ENCODE assay signal across 9 mouse cellular contexts in the genomic region with DNA sequence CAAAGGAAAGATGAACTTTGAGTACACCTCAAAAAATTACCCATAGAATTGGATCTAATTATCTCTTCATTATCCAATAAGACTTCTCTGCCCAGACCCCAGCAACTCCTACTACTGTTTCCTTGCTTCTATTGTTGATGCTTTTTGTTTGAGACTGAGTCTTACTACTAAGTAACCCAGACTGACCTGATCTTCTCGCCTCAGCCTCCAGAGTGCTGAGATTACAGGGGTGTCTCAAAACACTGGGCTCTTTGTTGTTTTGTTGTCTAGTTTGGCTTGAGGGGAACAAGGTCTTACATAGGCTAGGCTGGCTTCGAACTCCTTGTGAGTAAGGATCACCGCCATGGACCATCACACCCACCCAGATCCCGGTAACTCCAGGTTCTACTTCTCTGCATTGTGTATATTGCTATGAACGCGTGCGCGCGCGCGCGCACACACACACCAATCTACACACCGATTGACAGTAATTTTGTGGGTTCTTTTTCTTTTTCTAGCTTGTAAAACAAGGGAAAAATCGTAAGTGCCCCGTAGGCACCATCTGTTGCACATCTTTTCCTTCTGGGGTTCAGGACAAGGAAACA. TPM values are rescaled to one million over a fixed set of nuclear protein-coding genes. Genes with fewer than 3 reads are reported as not detected.
DNase-seq lines count a peak whose midpoint lies in the region; ATAC-seq and TF ChIP-seq lines count a peak whose summit lies in the region.
"Had no signal": no experiment of that assay in that cellular context is flagged by ENCODE, and none has a peak within 500 bp of the region (broad histone marks: within the 10 kb centered on the region; RNA-seq: fewer than 3 reads in every experiment).

No protein-coding gene starts in this region.

- no peaks in the 10 kb centered on the region for H3K27me3 ChIP-seq in kidney, embryonic 14.5 days (ENCODE audit: control insufficient read depth, insufficient read depth, low read length)
- peaks cover 18% of the 10 kb centered on the region for H3K27me3 ChIP-seq in embryonic facial prominence, embryonic 10.5 days (replicated peaks; ENCODE audit: low read depth, poor library complexity, severe bottlenecking)
- no peaks in the 10 kb centered on the region for H3K27me3 ChIP-seq in intestine, embryonic 14.5 days (replicated peaks; ENCODE audit: control insufficient read depth, insufficient read depth, low read length)
- H3K27me3 ChIP-seq in myocyte (ENCODE audit: control insufficient read depth, insufficient read depth, insufficient read length), result peaks cover 23% of the 10 kb centered on the region

- H3K9ac ChIP-seq in kidney, embryonic 14.5 days (ENCODE audit: low read depth, low read length), result peak overlapping the region; percentile 61
- peak overlapping the region; percentile 57 for H3K9ac ChIP-seq in intestine, embryonic 14.5 days (ENCODE audit: low read length)

- ATAC-seq in kidney, embryonic 14.5 days (ENCODE audit: low FRiP score, low TSS enrichment), result no peak
- no peak for ATAC-seq in intestine, embryonic 14.5 days (replicated peaks; ENCODE audit: low FRiP score, low TSS enrichment, low read depth)

- H3K36me3 ChIP-seq in kidney, embryonic 14.5 days (ENCODE audit: control insufficient read depth, insufficient read depth, low read length), result no peaks in the 10 kb centered on the region
- no peaks in the 10 kb centered on the region for H3K36me3 ChIP-seq in embryonic facial prominence, embryonic 10.5 days (replicated peaks)
- no peaks in the 10 kb centered on the region for H3K36me3 ChIP-seq in intestine, embryonic 14.5 days (ENCODE audit: control insufficient read depth, insufficient read depth, low read length)
- H3K36me3 ChIP-seq in myocyte (ENCODE audit: control insufficient read depth, insufficient read depth), result no peaks in the 10 kb centered on the region

- H3K4me3 ChIP-seq in kidney, embryonic 14.5 days (ENCODE audit: low read length), result peak overlapping the region; percentile 39
- H3K4me3 ChIP-seq in embryonic facial prominence, embryonic 10.5 days, result peak overlapping the region; percentile 56
- peak overlapping the region; percentile 43 for H3K4me3 ChIP-seq in intestine, embryonic 14.5 days (ENCODE audit: low read depth, low read length)
- peak overlapping the region; percentile 6 for H3K4me3 ChIP-seq in myocyte

- 23% methylated on average over 15 of the region's 15 CpGs for WGBS in kidney, embryonic 14.5 days
- 24% methylated on average over 15 of the region's 15 CpGs for WGBS in embryonic facial prominence, embryonic 10.5 days
- 23% methylated on average over 15 of the region's 15 CpGs for WGBS in intestine, embryonic 14.5 days

- H3K4me2 ChIP-seq in kidney, embryonic 14.5 days (replicated peaks; ENCODE audit: low read depth, low read length), result peak overlapping the region; percentile 64
- peak overlapping the region; percentile 83 for H3K4me2 ChIP-seq in intestine, embryonic 14.5 days (ENCODE audit: low read length)
- H3K4me2 ChIP-seq in myocyte (ENCODE audit: low read depth), result peak overlapping the region; percentile 82

- TF ChIP-seq POLR2A in myocyte (IDR thresholded peaks at IDR 0.05; ENCODE audit: insufficient read length, low read depth), result no peak

- DNase-seq in kidney, adult 9 months, result no peak
- peak; percentile 50 for DNase-seq in embryonic facial prominence, embryonic 10.5 days (ENCODE audit: low spot score)
- no peak for DNase-seq in intestine, embryonic 14.5 days (ENCODE audit: low spot score)
- DNase-seq in layer of hippocampus, postnatal 14 days (ENCODE audit: low spot score in 2 of 2), result no peak
- no peak for DNase-seq in cerebellum, adult 9-11 months
- DNase-seq in urinary bladder, adult 2 months (ENCODE audit: low spot score), result no peak

- no peaks in the 10 kb centered on the region for H3K79me2 ChIP-seq in myocyte (ENCODE audit: control insufficient read depth, insufficient read depth)

- H3K27ac ChIP-seq in kidney, embryonic 14.5 days (ENCODE audit: low read depth, low read length), result peak overlapping the region; percentile 73
- peak overlapping the region; percentile 93 for H3K27ac ChIP-seq in embryonic facial prominence, embryonic 10.5 days (replicated peaks)
- peak overlapping the region; percentile 82 for H3K27ac ChIP-seq in intestine, embryonic 14.5 days (ENCODE audit: low read depth)

- no peak overlapping the region for H3ac ChIP-seq in myocyte (ENCODE audit: control insufficient read depth, insufficient read length)

- peaks cover 11% of the 10 kb centered on the region; the same call in 1 of the 2 replicates for H3K4me1 ChIP-seq in kidney, embryonic 14.5 days (ENCODE audit: control insufficient read depth, insufficient read depth, low read length)
- H3K4me1 ChIP-seq in embryonic facial prominence, embryonic 10.5 days, result peaks cover 47% of the 10 kb centered on the region
- H3K4me1 ChIP-seq in intestine, embryonic 14.5 days (replicated peaks; ENCODE audit: control insufficient read depth, insufficient read depth, low read length), result peaks cover 25% of the 10 kb centered on the region

- no peaks in the 10 kb centered on the region for H3K9me3 ChIP-seq in kidney, embryonic 14.5 days (ENCODE audit: control insufficient read depth, low read length)
- no peaks in the 10 kb centered on the region for H3K9me3 ChIP-seq in embryonic facial prominence, embryonic 10.5 days
- H3K9me3 ChIP-seq in intestine, embryonic 14.5 days (ENCODE audit: control insufficient read depth, low read length), result no peaks in the 10 kb centered on the region

TF ChIP-seq in myocyte, 11 proteins besides CTCF, POLR2A, EP300 and RAD21:
- no peak for TF ChIP-seq SRF (IDR thresholded peaks at IDR 0.05; ENCODE audit: control insufficient read depth, insufficient read length, low read depth)
- TF ChIP-seq MYOG (IDR thresholded peaks at IDR 0.05; ENCODE audit: control insufficient read depth in 1 of 3, insufficient read depth in 1 of 3, insufficient read length in 2 of 3, low read depth in 2 of 3), result no peak
- no peak for TF ChIP-seq MAX (IDR thresholded peaks at IDR 0.05; ENCODE audit: low read depth)
- TF ChIP-seq USF1 (IDR thresholded peaks at IDR 0.05; ENCODE audit: low read depth), result no peak
- TF ChIP-seq E2F4 (IDR thresholded peaks at IDR 0.05; ENCODE audit: insufficient read depth), result no peak
- no peak for TF ChIP-seq CEBPB (IDR thresholded peaks at IDR 0.05; ENCODE audit: insufficient read depth, poor library complexity, severe bottlenecking)
- no peak for TF ChIP-seq TCF12 (IDR thresholded peaks at IDR 0.05; ENCODE audit: insufficient read depth, poor library complexity, severe bottlenecking)
- no peak for TF ChIP-seq TCF3 (IDR thresholded peaks at IDR 0.05; ENCODE audit: insufficient read length, low read depth)
- TF ChIP-seq MYOD1 (IDR thresholded peaks at IDR 0.05; ENCODE audit: control insufficient read depth in 1 of 3, insufficient read length in 2 of 3, low read depth in 2 of 3), result no peak
- no peak for TF ChIP-seq REST (IDR thresholded peaks at IDR 0.05; ENCODE audit: insufficient read depth, insufficient read length)
TF ChIP-seq in myocyte: peak in this region for 0.

RNA-seq across cellular contexts. Expression of gene Rimklb, which starts 7.5 kb away (rescaled TPM):
- 19.9 and 23.2 TPM in 2 replicates for polyA plus RNA-seq in kidney, embryonic 14.5 days (2014; fragmentation: Nextera tagmentation; extraction: Ambion mirVana)
- polyA plus RNA-seq in embryonic facial prominence, embryonic 10.5 days (2016; fragmentation: Nextera tagmentation; extraction: Ambion mirVana), result 35.9 and 40.3 TPM in 2 replicates
- 13.1 and 16.7 TPM in 2 replicates for polyA plus RNA-seq in intestine, embryonic 14.5 days (2014; fragmentation: Nextera tagmentation; extraction: Ambion mirVana)
- not detected for polyA plus RNA-seq in myocyte (2012; fragmentation: generic; extraction: Trizol)
- total RNA-seq in layer of hippocampus, postnatal 14 days (2021), result 100 to 1,000 TPM; 145 to 150 TPM
- 0.51 and 0.93 TPM in 2 replicates for polyA plus RNA-seq in urinary bladder, adult 2 months (2012; rRNA removed)

RNA-seq across cellular contexts. Expression of gene Mfap5, which starts 14.6 kb away (rescaled TPM):
- 10.4 and 12.8 TPM in 2 replicates for polyA plus RNA-seq in kidney, embryonic 14.5 days (2014; fragmentation: Nextera tagmentation; extraction: Ambion mirVana)
- 0.59 and 0.62 TPM in 2 replicates for polyA plus RNA-seq in embryonic facial prominence, embryonic 10.5 days (2016; fragmentation: Nextera tagmentation; extraction: Ambion mirVana)
- 2.0 and 4.6 TPM in 2 replicates for polyA plus RNA-seq in intestine, embryonic 14.5 days (2014; fragmentation: Nextera tagmentation; extraction: Ambion mirVana)
- polyA plus RNA-seq in myocyte (2012; fragmentation: generic; extraction: Trizol), result 0.98 TPM
- 1 to 10 TPM; 1.1 to 2.1 TPM for total RNA-seq in layer of hippocampus, postnatal 14 days (2021)
- 117 and 143 TPM in 2 replicates for polyA plus RNA-seq in urinary bladder, adult 2 months (2012; rRNA removed)
- total RNA-seq: MEL had no signal

Comparison
In these comparisons a context has a peak if more than half of its experiments do, and no peak if none do; other contexts are left out.
1. H3K4me3 ChIP-seq: peak in every context shown above with its lines; median percentile 56 in embryonic facial prominence, embryonic 10.5 days; 43 in intestine, embryonic 14.5 days; 39 in kidney, embryonic 14.5 days; 6 in myocyte.